Comparison of ENCODE assay signal across 13 mouse cellular contexts in the genomic region with DNA sequence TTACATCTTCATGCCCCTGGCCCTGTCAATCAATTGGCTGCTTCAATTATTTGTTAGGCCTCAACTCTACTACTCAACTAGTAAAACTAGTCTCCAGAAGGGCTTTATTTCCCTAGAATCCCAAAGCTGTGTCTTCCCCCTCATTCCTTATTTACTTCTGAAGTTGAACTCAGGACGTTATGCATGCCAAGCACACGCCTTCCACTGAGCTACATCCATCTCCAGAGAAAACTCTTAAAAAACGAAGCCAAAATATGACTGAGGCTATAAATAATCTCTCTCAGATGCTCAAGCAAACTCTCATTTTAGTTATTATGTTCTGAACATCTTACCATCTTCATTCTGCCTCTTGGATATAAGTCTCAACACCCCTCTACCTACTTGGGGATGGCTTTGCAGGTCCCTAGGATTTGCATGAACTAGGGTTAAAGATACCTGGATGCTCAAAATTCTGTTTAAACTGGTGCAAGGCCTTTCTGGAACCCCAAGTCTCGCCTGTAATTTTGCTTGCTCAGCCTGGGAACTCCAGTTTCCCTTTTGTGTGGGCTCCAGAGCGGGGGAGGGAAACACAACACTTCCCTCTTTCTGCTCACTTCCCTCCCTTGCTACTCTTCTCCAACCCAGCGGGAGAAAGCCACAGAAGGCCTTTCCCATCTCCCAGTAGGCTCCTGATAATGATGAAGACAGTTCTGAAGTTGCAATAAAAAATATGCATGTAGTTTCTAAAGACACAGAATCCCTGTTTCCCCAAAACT. TPM values are rescaled to one million over a fixed set of nuclear protein-coding genes. Genes with fewer than 3 reads are reported as not detected.
DNase-seq lines count a peak whose midpoint lies in the region; ATAC-seq and TF ChIP-seq lines count a peak whose summit lies in the region.
"Had no signal": no experiment of that assay in that cellular context is flagged by ENCODE, and none has a peak within 500 bp of the region (broad histone marks: within the 10 kb centered on the region; RNA-seq: fewer than 3 reads in every experiment).

No protein-coding gene starts in this region.

- H3K4me3 ChIP-seq in gastrocnemius, adult 2 months = no peak overlapping the region
- no peak overlapping the region for H3K4me3 ChIP-seq in limb, embryonic 15.5 days
- no peak overlapping the region for H3K4me3 ChIP-seq in limb, embryonic 10.5 days
- no peak overlapping the region for H3K4me3 ChIP-seq in bone marrow macrophage, adult 2 months (ENCODE audit: insufficient read depth, low read length)
- no peak overlapping the region for H3K4me3 ChIP-seq in forebrain, embryonic 10.5 days
- H3K4me3 ChIP-seq: forebrain, embryonic 12.5 days; lung, embryonic 15.5 days; neural tube, embryonic 12.5 days had no signal

- H3K9ac ChIP-seq in limb, embryonic 15.5 days = no peak overlapping the region
- H3K9ac ChIP-seq: forebrain, embryonic 12.5 days; lung, embryonic 15.5 days; neural tube, embryonic 12.5 days had no signal

- intact Hi-C loops in gastrocnemius, adult 2 months (cut with DNase I) = no loop called here

- DNase-seq in gastrocnemius, adult 2 months = peak; percentile 22
- DNase-seq in gastrocnemius, postnatal 10 days = no peak
- DNase-seq in limb, embryonic 10.5 days (ENCODE audit: low spot score) = no peak
- DNase-seq in thymus, postnatal 25 days = no peak
- DNase-seq in forebrain, embryonic 10.5 days (ENCODE audit: extremely low spot score, low spot score) = no peak
- DNase-seq: cerebellum, adult 2 months; kidney, postnatal 14 days had no signal

- TF ChIP-seq POLR2A in bone marrow macrophage, adult 2 months (IDR thresholded peaks at IDR 0.05; ENCODE audit: borderline replicate concordance, low read depth, low read length) = no peak

- no peak for ATAC-seq in limb, embryonic 15.5 days (ENCODE audit: insufficient number of reproducible peaks, low FRiP score, low TSS enrichment, low read depth)
- peak; percentile 88 to 91 for ATAC-seq in hematopoietic stem cell, adult 5-6 weeks (replicated peaks in 1 of 2; ENCODE audit: insufficient read depth in 1 of 2, low FRiP score in 2 of 2, low TSS enrichment in 1 of 2, low read depth in 1 of 2, poor library complexity in 2 of 2, severe bottlenecking in 2 of 2)

- WGBS in limb, embryonic 15.5 days = 52% methylated on average over 6 of the region's 6 CpGs
- 71% methylated on average over 6 of the region's 6 CpGs for WGBS in limb, embryonic 10.5 days
- WGBS in forebrain, embryonic 10.5 days = 61% methylated on average over 6 of the region's 6 CpGs

- H3K4me2 ChIP-seq in limb, embryonic 15.5 days = no peak overlapping the region
- H3K4me2 ChIP-seq: forebrain, embryonic 12.5 days; lung, embryonic 15.5 days; neural tube, embryonic 12.5 days had no signal

- no peaks in the 10 kb centered on the region for H3K9me3 ChIP-seq in limb, embryonic 15.5 days
- H3K9me3 ChIP-seq in limb, embryonic 10.5 days (replicated peaks) = no peaks in the 10 kb centered on the region
- no peaks in the 10 kb centered on the region for H3K9me3 ChIP-seq in forebrain, embryonic 10.5 days
- H3K9me3 ChIP-seq: forebrain, embryonic 12.5 days; lung, embryonic 15.5 days; neural tube, embryonic 12.5 days had no signal

- H3K27me3 ChIP-seq in limb, embryonic 15.5 days = no peaks in the 10 kb centered on the region
- H3K27me3 ChIP-seq in limb, embryonic 10.5 days (ENCODE audit: low read depth, poor library complexity, severe bottlenecking) = no peaks in the 10 kb centered on the region
- H3K27me3 ChIP-seq in forebrain, embryonic 10.5 days (ENCODE audit: poor library complexity, severe bottlenecking) = no peaks in the 10 kb centered on the region
- H3K27me3 ChIP-seq: forebrain, embryonic 12.5 days; lung, embryonic 15.5 days; neural tube, embryonic 12.5 days had no signal

- TF ChIP-seq CTCF in gastrocnemius, adult 2 months (IDR thresholded peaks at IDR 0.05) = no peak
- TF ChIP-seq CTCF in bone marrow macrophage, adult 2 months (IDR thresholded peaks at IDR 0.05; ENCODE audit: low read depth, low read length) = no peak

- peak overlapping the region; percentile 65 for H3K27ac ChIP-seq in gastrocnemius, adult 2 months
- peak overlapping the region; percentile 22; the same call in 1 of the 2 replicates for H3K27ac ChIP-seq in limb, embryonic 15.5 days
- H3K27ac ChIP-seq in limb, embryonic 10.5 days = no peak overlapping the region
- peak overlapping the region; percentile 99 for H3K27ac ChIP-seq in bone marrow macrophage, adult 2 months (ENCODE audit: insufficient read depth, low read depth, low read length)
- no peak overlapping the region for H3K27ac ChIP-seq in forebrain, embryonic 10.5 days
- H3K27ac ChIP-seq: forebrain, embryonic 12.5 days; lung, embryonic 15.5 days; neural tube, embryonic 12.5 days had no signal

- H3K36me3 ChIP-seq in limb, embryonic 15.5 days = no peaks in the 10 kb centered on the region
- H3K36me3 ChIP-seq in limb, embryonic 10.5 days = no peaks in the 10 kb centered on the region
- no peaks in the 10 kb centered on the region for H3K36me3 ChIP-seq in forebrain, embryonic 10.5 days (replicated peaks)
- H3K36me3 ChIP-seq: forebrain, embryonic 12.5 days; lung, embryonic 15.5 days; neural tube, embryonic 12.5 days had no signal

- H3K4me1 ChIP-seq in limb, embryonic 15.5 days = no peaks in the 10 kb centered on the region
- peaks cover 4% of the 10 kb centered on the region; the same call in 1 of the 2 replicates for H3K4me1 ChIP-seq in limb, embryonic 10.5 days
- peaks cover 31% of the 10 kb centered on the region for H3K4me1 ChIP-seq in bone marrow macrophage, adult 2 months (ENCODE audit: control insufficient read depth, insufficient read depth, low read length)
- H3K4me1 ChIP-seq in forebrain, embryonic 10.5 days = peaks cover 11% of the 10 kb centered on the region; the same call in 1 of the 2 replicates
- H3K4me1 ChIP-seq: lung, embryonic 15.5 days; neural tube, embryonic 12.5 days had no signal

RNA-seq across cellular contexts. Expression of gene Capza2, which starts 7.2 kb away (rescaled TPM):
- 100 to 1,000 TPM; 259 to 336 TPM for total RNA-seq in gastrocnemius, adult 2 months (2021)
- 100 to 1,000 TPM; 283 to 307 TPM for total RNA-seq in gastrocnemius, postnatal 10 days (2021)
- polyA plus RNA-seq in limb, embryonic 15.5 days (2015; fragmentation: Nextera tagmentation; extraction: Ambion mirVana) = 212 and 222 TPM in 2 replicates
- polyA plus RNA-seq in limb, embryonic 10.5 days (2016; fragmentation: Nextera tagmentation; extraction: Ambion mirVana) = 168 and 192 TPM in 2 replicates
- polyA plus RNA-seq in bone marrow macrophage, adult 2 months (2012; ENCODE audit: insufficient read depth, insufficient read length, missing spikeins) = 468 and 474 TPM in 2 replicates
- total RNA-seq in hematopoietic stem cell, adult 5-6 weeks (2017) = 355 and 398 TPM in 2 replicates
- polyA plus RNA-seq in forebrain, embryonic 10.5 days (2016; fragmentation: Nextera tagmentation; extraction: Ambion mirVana) = 211 and 227 TPM in 2 replicates

Comparison
In these comparisons a context has a peak if more than half of its experiments do, and no peak if none do; other contexts are left out.
1. H3K27ac ChIP-seq: peak in gastrocnemius, adult 2 months (single experiment), limb, embryonic 15.5 days (single experiment) and bone marrow macrophage, adult 2 months (single experiment); none in limb, embryonic 10.5 days (single experiment) and forebrain, embryonic 10.5 days (single experiment).